Mouse (Mus musculus) WW6 (cell line): Measurements from ENCODE around the gene Foxo1.

ENCODE experiments used
- DNase-seq: peaks from one replicate; pipeline ENCODE4 v3.0.0-alpha.2; 2013; ENCODE audit warnings: low read depth, low spot score

The Foxo1 gene

GRCm38 (mm10) chr3:52308586-52309321 is 40.6 kb downstream of the Foxo1 start:
- no peak for DNase-seq

- DNase-seq, result no peak
Observed at GRCm38 (mm10) chr3:52320516-52321270, 52.6 kb downstream of the Foxo1 start.

- no peak for DNase-seq
Observed at GRCm38 (mm10) chr3:52322401-52323385, 54.6 kb downstream of the Foxo1 start.

GRCm38 (mm10) chr3:52325006-52325405 is 56.9 kb downstream of the Foxo1 start:
- DNase-seq, result no peak

- no peak for DNase-seq
Observed at GRCm38 (mm10) chr3:52326687-52327086, 58.6 kb downstream of the Foxo1 start.

- no peak for DNase-seq
Observed at GRCm38 (mm10) chr3:52327146-52327545, 59.0 kb downstream of the Foxo1 start.

- no peak for DNase-seq
Observed at GRCm38 (mm10) chr3:52331709-52332108, 63.6 kb downstream of the Foxo1 start.

GRCm38 (mm10) chr3:52338761-52339160 is 70.6 kb downstream of the Foxo1 start:
- no peak for DNase-seq

- DNase-seq, result no peak
Observed at GRCm38 (mm10) chr3:52340336-52341034, 72.3 kb downstream of the Foxo1 start.

GRCm38 (mm10) chr3:52342226-52342625 is 74.1 kb downstream of the Foxo1 start:
- no peak for DNase-seq

GRCm38 (mm10) chr3:52342801-52343200 is 74.7 kb downstream of the Foxo1 start:
- DNase-seq, result no peak

- no peak for DNase-seq
Observed at GRCm38 (mm10) chr3:52343270-52344070, 75.3 kb downstream of the Foxo1 start.

- no peak for DNase-seq
Observed at GRCm38 (mm10) chr3:52345881-52346280, 77.7 kb downstream of the Foxo1 start.

GRCm38 (mm10) chr3:52346986-52347710 is 79.0 kb downstream of the Foxo1 start:
- no peak for DNase-seq

GRCm38 (mm10) chr3:52347980-52348622 is 80.0 kb downstream of the Foxo1 start:
- no peak for DNase-seq

- no peak for DNase-seq
Observed at GRCm38 (mm10) chr3:52350636-52351035, 82.5 kb downstream of the Foxo1 start.

- DNase-seq, result no peak
Observed at GRCm38 (mm10) chr3:52351901-52352300, 83.8 kb downstream of the Foxo1 start.

GRCm38 (mm10) chr3:52354203-52354602 is 86.1 kb downstream of the Foxo1 start:
- DNase-seq, result no peak

GRCm38 (mm10) chr3:52357265-52357953 is 89.3 kb downstream of the Foxo1 start:
- no peak for DNase-seq
